Mouse (Mus musculus) neural tube, embryonic 12.5 days (tissue): Measurements from ENCODE around the gene Rgs1. TPM values are rescaled to one million over a fixed set of nuclear protein-coding genes. Genes with fewer than 3 reads are reported as not detected.

Experiments used
- ATAC-seq: fragments of 200-750 bp; cut with Nextera tagmentation; 2 replicates; pipeline ENCODE4 v1.8.0; 2017; ENCODE audit warnings: low read depth, mild to moderate bottlenecking, moderate TSS enrichment, moderate library complexity; ENCODE audit not compliant: low FRiP score
- H3K27ac ChIP-seq: fragments of 300-500 bp; sonication (generic); 2 replicates; pipeline ENCODE4 v1.5.1; 2016
- H3K27me3 ChIP-seq: fragments of 300-500 bp; sonication (generic); replicated peaks from 2 replicates; pipeline ENCODE4 v1.6.1; 2016; ENCODE audit warnings: mild to moderate bottlenecking
- H3K36me3 ChIP-seq: fragments of 300-500 bp; sonication (generic); 2 replicates; pipeline ENCODE4 v1.6.1; 2016; ENCODE audit warnings: mild to moderate bottlenecking
- H3K4me1 ChIP-seq: fragments of 300-500 bp; sonication (generic); 2 replicates; pipeline ENCODE4 v1.6.1; 2016
- H3K4me2 ChIP-seq: fragments of 300-500 bp; sonication (generic); replicated peaks from 2 replicates; pipeline ENCODE4 v1.6.1; 2016; ENCODE audit warnings: mild to moderate bottlenecking
- H3K4me3 ChIP-seq: fragments of 300-500 bp; sonication (generic); 2 replicates; pipeline ENCODE4 v1.5.1; 2016
- H3K9ac ChIP-seq: fragments of 300-500 bp; sonication (generic); 2 replicates; pipeline ENCODE4 v1.6.1; 2016; ENCODE audit warnings: mild to moderate bottlenecking
- H3K9me3 ChIP-seq: fragments of 300-500 bp; sonication (generic); 2 replicates; pipeline ENCODE4 v1.6.1; 2016; ENCODE audit warnings: mild to moderate bottlenecking
- WGBS: fragments of 180-500 bp; shearing (Covaris S2); methylation state at CpG from one replicate; pipeline ENCODE4 v1.1.7; 2016; 5-methylcytosine and 5-hydroxymethylcytosine counted together
- polyA plus RNA-seq: library from polyadenylated mRNA; unstranded; fragments of >200 nt; fragmentation: Nextera tagmentation; extraction: Ambion mirVana; gene quantifications from 2 replicates; pipeline ENCODE4 v1.2.1, GENCODE M21; 2016

Rgs1 gene
- not detected in 2 replicates for polyA plus RNA-seq

DNA sequence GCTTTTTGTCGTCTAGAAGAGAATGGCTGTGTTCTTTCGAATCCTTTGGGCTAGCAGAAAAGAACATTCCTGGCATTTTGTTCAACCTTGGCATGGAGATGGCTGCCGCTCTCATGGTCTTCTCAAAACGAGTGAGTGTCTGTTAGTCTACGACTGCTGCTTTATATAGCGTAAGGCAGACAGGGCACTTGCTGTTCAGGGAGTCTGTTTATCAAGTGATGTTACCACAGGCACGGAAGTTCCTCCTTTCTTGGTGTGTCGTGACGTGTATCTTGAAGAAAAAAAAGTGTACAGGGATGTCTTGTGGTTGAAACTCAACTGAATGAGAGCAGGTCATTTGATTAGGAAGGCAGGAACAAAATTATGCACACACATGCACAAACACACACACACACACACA is at the start of gene Rgs1:
Gene Rgs1, minus strand, starts transcription at position 320 of the 400 bp plus-strand sequence.
- H3K27ac ChIP-seq = no peak within 1 kb of the TSS
- WGBS = 75% methylated on average over 9 of the region's 9 CpGs
- no peaks in the 10 kb centered on the region for H3K9me3 ChIP-seq
- no peaks in the 10 kb centered on the region for H3K27me3 ChIP-seq
- H3K4me3 ChIP-seq = no peak within 1 kb of the TSS
- no peaks in the 10 kb centered on the region for H3K36me3 ChIP-seq
- no peaks in the 10 kb centered on the region for H3K4me1 ChIP-seq
- H3K9ac ChIP-seq = no peak within 1 kb of the TSS
- ATAC-seq = no peak
- no peak within 1 kb of the TSS for H3K4me2 ChIP-seq

DNA sequence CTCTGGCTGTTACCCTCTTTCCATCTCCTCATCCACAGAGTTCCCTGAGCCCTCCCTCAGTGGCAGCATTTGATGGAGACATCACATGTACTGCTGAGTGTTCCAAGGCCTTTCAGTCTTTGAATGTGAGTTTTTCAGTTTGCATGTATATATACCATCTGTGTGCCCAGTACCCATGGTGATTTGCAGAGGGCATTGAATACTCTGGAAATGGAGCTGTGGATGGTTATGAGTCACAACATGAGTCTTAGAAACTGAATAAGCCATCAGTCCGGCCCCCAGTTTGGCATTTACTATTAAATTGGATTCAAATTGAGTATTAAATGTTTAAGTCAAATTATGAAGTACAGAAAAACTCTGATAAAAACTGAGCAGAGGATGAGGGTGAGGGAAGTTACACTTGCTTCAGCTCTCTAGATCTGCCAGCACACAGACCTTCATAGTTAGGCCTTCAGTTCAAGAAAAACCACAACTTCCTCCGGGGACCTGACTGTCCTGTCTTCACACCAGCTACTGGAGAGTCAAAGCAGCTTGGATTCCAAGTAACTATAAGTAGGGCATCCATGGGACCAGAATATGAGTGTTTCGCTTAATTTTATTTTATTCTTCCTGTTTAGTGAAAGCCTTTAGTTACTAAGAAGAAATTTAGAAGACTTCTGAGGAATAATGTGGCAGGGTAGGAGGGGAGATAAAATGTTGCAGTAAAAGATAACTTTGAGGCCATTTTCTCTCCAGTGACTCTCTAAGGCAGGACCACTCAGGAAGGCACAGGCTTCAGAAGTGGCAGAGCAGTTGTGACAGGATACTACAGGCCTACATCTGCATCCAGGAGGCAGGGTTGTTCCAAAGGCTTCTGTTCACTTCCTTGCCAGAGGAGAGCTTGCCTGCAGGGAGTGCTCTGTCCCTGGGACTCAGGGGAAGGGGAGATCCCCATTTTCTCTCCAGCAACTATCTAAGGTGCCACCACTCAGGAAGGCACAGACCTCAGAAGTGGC is 34.3 kb upstream of the Rgs1 start:
- H3K9ac ChIP-seq = no peak overlapping the region
- no peaks in the 10 kb centered on the region for H3K36me3 ChIP-seq
- H3K4me3 ChIP-seq = no peak overlapping the region
- no peaks in the 10 kb centered on the region for H3K4me1 ChIP-seq
- H3K27me3 ChIP-seq = no peaks in the 10 kb centered on the region
- no peak for ATAC-seq
- WGBS = 89% methylated on average over 3 of the region's 3 CpGs
- no peak overlapping the region for H3K27ac ChIP-seq
- no peak overlapping the region for H3K4me2 ChIP-seq
- no peaks in the 10 kb centered on the region for H3K9me3 ChIP-seq

DNA sequence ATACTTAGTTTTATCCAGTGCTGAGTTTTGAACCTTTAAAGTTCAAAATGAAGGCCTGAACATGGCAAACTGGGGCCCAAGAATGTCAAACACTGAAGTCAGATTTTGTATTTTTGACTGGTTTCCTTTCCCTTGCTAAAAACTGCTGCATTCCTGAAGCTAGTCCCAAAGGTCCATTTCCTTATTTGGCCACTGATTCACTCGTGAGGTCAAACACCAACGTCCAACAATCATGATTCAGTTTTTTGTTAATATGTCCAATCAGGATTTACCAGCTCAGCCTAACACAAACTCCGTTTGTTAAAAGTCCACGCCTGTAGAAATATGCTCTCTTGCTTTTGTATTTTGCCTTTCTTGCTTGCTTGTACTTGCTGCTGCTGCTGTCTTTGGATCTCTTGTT is 31.0 kb upstream of the Rgs1 start:
- 81% methylated on average over 4 of the region's 4 CpGs for WGBS
- Histone ChIP-seq H3K9me3 (no peaks in the 10 kb centered on the region), H3K27me3 (no peaks in the 10 kb centered on the region), H3K4me3 (no peak overlapping the region), H3K36me3 (no peaks in the 10 kb centered on the region), H3K9ac (no peak overlapping the region), H3K4me2 (no peak overlapping the region), H3K27ac (no peak overlapping the region), H3K4me1 (no peaks in the 10 kb centered on the region)
- ATAC-seq = no peak

DNA sequence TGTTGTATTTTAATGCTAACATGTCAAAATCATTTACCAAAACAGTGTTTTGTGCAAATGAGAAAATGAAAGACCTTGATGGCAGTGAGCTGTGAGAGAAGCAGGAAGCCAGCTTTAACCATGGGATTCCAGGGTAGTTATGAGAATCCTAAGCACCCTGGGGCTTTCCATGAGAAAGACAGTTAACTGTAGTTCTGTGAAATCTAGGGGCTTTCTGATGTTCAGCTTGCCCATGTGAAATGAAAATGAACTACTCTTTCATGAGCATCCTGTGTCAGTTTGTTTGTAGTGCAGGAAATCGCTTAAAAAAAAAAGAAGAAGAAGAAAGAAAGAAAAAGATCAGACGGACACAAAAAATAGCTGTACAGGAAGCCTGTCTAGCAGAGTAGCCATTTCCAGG is 23.9 kb upstream of the Rgs1 start:
- Histone ChIP-seq H3K36me3 (no peaks in the 10 kb centered on the region), H3K27me3 (no peaks in the 10 kb centered on the region), H3K4me1 (no peaks in the 10 kb centered on the region), H3K4me2 (no peak overlapping the region), H3K4me3 (no peak overlapping the region), H3K9me3 (no peaks in the 10 kb centered on the region), H3K27ac (no peak overlapping the region), H3K9ac (no peak overlapping the region)
- no peak for ATAC-seq
- 86% methylated on average over 2 of the region's 2 CpGs for WGBS

DNA sequence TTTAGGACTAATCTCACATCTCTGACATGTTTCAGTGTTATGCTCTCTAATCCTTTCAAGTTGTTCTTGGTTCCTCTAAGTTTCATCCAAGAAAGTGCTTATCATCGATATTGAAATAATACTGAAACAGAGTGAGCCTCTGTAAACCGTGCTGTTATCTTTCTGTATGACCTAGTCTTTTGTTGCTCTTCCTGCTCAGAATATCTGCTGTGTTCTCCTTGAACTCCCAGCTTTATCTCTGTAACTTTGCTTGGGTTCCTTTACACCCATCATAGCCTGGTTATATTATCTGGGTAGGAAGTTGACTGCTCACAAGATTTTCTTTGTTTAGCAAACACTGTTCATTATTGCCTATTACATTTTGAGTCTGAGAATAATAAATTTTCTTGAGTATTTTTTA is 20.1 kb upstream of the Rgs1 start:
- ATAC-seq = no peak
- Histone ChIP-seq H3K4me3 (no peak overlapping the region), H3K9ac (no peak overlapping the region), H3K4me1 (no peaks in the 10 kb centered on the region), H3K9me3 (no peaks in the 10 kb centered on the region), H3K27me3 (no peaks in the 10 kb centered on the region), H3K36me3 (no peaks in the 10 kb centered on the region), H3K27ac (no peak overlapping the region), H3K4me2 (no peak overlapping the region)
- WGBS = 93% methylated on average over 2 of the region's 2 CpGs

DNA sequence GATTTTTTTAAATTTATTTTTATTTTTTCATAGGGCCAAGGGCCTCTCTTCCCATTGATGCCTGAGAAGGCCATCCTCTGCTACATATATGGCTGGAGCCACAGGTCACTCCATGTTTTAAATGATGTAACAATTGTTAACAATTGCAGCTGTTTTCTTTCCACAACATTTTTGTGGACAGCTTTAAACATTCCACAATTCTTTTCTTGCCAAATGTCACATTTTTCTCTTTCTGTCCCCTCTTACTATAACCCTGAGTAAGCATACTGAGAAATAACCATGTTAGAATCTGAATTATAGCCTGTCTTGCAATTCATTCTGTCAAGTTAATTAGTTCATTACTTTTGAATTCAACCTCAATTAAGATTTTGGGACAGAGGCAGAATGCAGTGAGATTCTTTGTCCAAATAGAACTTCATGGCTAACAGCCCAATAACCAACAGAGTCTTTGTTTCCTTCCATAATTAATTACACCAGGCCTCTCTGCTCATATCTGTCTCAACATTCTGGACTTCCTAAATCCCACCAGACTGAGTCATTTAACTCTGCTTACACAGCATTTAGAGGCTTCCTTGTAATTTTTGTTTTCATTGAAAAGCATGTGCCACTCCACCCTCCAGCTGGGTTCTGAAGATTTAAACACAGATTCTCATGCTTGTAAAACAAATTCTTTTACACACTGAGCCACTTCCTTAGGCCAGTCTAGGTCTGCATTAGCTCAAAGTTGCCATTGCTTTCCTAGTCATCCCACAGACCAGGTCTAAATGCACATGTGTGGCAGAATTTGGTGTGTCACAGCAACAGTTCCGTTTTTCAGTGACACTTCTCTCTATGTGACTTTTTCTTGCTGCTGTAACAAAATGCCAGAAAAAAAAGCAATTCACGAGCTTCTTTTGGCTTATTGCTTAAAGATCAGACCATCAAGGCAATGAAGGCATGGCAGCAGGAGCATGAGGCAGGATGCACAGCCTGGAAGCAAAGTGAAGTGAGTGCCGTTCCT is 18.7 kb upstream of the Rgs1 start:
- 74% methylated on average over 3 of the region's 3 CpGs for WGBS
- ATAC-seq = no peak
- Histone ChIP-seq H3K36me3 (no peaks in the 10 kb centered on the region), H3K4me2 (no peak overlapping the region), H3K4me1 (no peaks in the 10 kb centered on the region), H3K9me3 (no peaks in the 10 kb centered on the region), H3K27me3 (no peaks in the 10 kb centered on the region), H3K27ac (no peak overlapping the region), H3K9ac (no peak overlapping the region), H3K4me3 (no peak overlapping the region)

DNA sequence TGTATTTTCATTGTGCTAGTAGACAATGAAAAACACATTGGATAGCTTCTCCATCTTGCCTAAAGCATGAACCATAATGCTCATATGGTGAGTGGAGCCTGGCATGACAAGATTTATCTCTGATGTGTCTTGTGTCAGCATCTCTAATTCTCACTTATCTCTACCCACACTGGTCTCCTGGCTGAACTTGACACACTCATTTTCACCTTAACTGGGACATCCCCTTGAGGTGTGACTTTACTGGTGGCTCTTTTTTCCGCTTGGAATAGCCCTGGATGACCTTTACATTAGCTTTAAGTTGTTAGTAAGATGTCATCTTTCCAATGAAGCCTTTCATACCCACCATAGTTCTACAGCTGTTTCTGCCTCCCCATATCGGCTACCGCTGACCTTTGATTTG is 15.0 kb upstream of the Rgs1 start:
- no peaks in the 10 kb centered on the region for H3K27me3 ChIP-seq
- no peak overlapping the region for H3K9ac ChIP-seq
- no peak overlapping the region for H3K4me2 ChIP-seq
- H3K4me1 ChIP-seq = no peaks in the 10 kb centered on the region
- no peak for ATAC-seq
- WGBS = 85% methylated on average over 3 of the region's 3 CpGs
- no peak overlapping the region for H3K4me3 ChIP-seq
- no peaks in the 10 kb centered on the region for H3K9me3 ChIP-seq
- no peaks in the 10 kb centered on the region for H3K36me3 ChIP-seq
- H3K27ac ChIP-seq = no peak overlapping the region

DNA sequence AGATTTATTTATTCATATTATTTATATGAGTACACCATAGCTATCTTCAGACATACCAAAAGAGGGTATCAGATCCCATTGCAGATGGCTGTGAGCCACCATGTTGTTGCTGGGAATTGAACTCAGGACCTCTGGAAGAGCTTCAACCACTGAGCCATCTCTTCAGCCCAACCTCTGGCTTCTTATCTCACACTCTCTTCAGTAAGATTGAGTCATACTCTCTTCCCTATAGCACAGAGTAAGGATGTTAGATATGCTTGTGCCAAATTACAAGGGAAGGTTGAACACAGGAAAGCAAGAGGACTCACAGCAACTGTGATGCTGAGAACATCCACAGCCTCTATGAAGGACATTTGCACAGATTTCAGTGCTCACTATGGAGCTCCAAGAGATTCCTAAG is 13.0 kb upstream of the Rgs1 start:
- no peak overlapping the region for H3K4me2 ChIP-seq
- no peaks in the 10 kb centered on the region for H3K9me3 ChIP-seq
- no peak overlapping the region for H3K9ac ChIP-seq
- no peaks in the 10 kb centered on the region for H3K4me1 ChIP-seq
- H3K36me3 ChIP-seq = no peaks in the 10 kb centered on the region
- no peak for ATAC-seq
- no peak overlapping the region for H3K27ac ChIP-seq
- no peak overlapping the region for H3K4me3 ChIP-seq
- no peaks in the 10 kb centered on the region for H3K27me3 ChIP-seq

DNA sequence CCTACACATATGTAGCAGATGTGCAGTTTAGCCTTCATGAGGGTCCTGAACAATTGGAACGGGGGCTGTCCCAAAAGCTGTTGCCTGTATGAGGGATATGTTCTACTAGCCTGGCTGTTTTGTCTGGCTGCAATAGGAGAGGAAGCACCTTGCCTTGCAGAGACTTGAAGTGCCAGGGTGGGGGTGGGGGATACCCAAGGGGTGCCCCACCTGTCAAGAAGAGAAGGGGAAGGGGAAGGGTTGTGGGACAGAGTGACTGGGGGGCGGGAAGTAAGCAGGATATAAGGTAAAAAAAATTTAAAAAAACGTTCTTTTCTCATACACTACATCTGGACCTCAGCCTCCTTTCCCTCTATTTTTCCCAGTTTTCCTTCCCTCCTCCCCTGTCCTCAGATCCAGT is 9.7 kb upstream of the Rgs1 start:
- Histone ChIP-seq H3K27me3 (no peaks in the 10 kb centered on the region), H3K36me3 (no peaks in the 10 kb centered on the region), H3K9me3 (no peaks in the 10 kb centered on the region), H3K9ac (no peak overlapping the region), H3K4me2 (no peak overlapping the region), H3K27ac (no peak overlapping the region), H3K4me3 (no peak overlapping the region), H3K4me1 (no peaks in the 10 kb centered on the region)
- 81% methylated on average over 3 of the region's 3 CpGs for WGBS
- ATAC-seq = no peak

DNA sequence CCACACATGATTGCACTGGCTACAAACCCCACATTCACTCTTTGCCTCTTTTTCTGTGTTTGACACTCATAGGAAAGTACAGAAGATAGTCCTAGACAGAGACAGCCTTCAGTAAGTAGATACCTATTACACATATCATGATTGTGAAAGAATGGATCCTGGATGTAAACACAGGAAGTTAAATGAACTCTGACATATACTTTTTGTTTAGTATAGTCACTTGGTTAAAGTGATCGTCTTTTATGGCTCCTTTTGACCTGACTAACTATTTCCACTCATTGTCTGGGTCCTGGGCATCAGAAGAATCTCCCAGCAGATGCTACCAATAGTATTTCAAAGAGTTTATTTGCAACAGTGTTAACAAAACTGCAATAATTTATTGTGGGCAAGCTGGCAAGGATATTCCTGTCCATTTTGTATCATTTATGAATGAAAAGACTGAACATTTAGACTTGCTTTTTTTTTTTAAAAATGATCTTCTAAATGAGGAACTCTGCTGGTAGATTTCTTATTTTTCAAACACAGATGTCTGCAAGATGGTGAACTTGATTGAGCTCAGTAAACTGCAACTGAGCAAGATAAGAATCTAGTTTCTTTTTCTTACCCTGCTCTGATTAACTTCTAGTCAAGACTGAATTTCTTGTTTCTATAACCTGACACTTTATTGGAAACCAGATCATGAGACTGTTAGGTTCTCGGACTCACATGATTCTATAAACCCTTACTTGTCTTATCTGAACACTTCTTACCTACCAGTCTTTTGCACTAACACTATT is 7.7 kb upstream of the Rgs1 start:
- H3K4me2 ChIP-seq = no peak overlapping the region
- no peaks in the 10 kb centered on the region for H3K36me3 ChIP-seq
- no peak overlapping the region for H3K27ac ChIP-seq
- no peak overlapping the region for H3K4me3 ChIP-seq
- WGBS = 76% methylated on average over 2 of the region's 2 CpGs
- H3K9ac ChIP-seq = no peak overlapping the region
- H3K27me3 ChIP-seq = no peaks in the 10 kb centered on the region
- no peaks in the 10 kb centered on the region for H3K4me1 ChIP-seq
- H3K9me3 ChIP-seq = no peaks in the 10 kb centered on the region
- ATAC-seq = no peak

DNA sequence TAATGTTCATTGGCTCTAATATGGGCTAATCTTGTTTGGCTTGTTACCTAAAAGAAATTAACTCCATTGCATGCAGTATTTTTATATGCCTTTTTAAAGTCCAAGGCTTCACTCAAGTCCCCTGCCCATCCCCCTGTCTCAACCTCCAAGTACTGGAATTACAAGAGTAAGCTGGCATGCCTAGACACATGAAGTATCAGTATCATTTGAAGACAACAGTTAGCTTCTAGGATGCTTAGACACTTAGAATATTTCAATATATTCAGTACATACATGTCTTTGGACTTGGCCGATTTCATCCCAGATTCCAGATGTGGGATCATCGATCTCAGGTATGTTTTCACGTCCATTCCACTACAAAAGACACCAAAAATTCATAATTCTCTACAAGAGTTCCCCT is 836 bp downstream of the Rgs1 start:
- Histone ChIP-seq H3K27ac (no peak overlapping the region), H3K9me3 (no peaks in the 10 kb centered on the region), H3K27me3 (no peaks in the 10 kb centered on the region), H3K4me2 (no peak overlapping the region), H3K36me3 (no peaks in the 10 kb centered on the region), H3K4me3 (no peak overlapping the region), H3K4me1 (no peaks in the 10 kb centered on the region), H3K9ac (no peak overlapping the region)
- WGBS = 92% methylated on average over 3 of the region's 3 CpGs
- no peak for ATAC-seq

DNA sequence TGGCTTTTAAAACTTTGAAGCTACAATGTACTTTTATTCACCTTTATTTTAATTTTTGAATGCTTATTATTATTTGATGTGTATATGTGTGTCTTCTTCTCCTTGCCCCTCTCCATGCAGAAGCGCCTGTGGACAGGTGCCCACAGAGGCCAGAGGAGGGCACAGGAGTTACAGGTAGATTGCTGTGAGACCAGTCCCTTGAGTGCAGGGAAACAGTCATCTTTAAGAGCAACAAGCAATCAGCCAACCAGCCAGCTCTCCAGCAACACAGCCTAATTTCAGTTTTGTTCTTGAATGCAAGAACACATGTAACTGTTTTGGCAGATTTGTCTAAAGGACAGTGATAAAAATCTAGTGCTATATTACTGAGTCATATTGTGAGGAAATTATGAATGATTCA is 1.7 kb downstream of the Rgs1 start:
- Histone ChIP-seq H3K4me2 (no peak overlapping the region), H3K27ac (no peak overlapping the region), H3K4me1 (no peaks in the 10 kb centered on the region), H3K9me3 (no peaks in the 10 kb centered on the region), H3K36me3 (no peaks in the 10 kb centered on the region), H3K4me3 (no peak overlapping the region), H3K27me3 (no peaks in the 10 kb centered on the region), H3K9ac (no peak overlapping the region)
- 82% methylated on average over 1 of the region's 1 CpGs for WGBS
- no peak for ATAC-seq
